7 mouse cellular contexts compared by ENCODE assay signal in the genomic region with DNA sequence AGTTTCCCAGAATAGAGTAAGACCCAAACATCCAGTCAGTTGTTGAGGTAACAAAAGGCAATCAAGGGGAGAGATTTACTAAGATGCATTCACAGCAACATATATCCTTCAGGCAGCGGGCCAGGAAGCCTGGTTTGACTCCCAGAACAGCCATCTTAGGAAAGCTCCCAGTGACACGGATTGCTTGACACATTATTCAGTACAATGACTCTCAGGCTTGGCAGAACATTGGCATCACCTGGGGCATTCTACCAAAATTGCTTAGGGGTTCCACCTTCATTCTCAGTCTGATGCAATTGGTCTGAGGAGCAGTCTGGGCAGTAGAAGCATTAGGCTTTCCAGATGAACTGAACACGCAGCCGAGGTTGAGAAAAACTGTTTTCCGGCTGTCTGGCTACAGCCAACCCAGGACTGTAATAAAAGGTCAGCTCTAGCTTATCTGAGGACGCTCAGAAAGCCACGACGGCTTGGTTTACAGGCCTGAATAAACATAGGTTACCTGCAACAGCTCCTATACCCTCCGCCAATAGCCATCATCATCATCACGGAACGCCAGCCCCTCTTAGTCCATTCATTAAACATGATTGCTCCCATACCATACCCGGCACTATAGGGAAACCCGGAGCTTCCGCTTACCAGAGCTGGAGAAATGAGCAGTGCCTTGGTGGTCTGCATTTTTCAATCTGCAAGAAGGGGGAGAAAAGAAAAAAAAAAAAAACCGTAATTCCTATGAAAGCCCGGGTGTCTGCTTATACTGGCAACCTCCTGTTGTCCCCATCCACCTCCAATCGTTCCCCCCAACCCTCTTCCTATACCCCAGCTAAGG. TPM values are rescaled to one million over a fixed set of nuclear protein-coding genes. Genes with fewer than 3 reads are reported as not detected.
DNase-seq lines count a peak whose midpoint lies in the region; ATAC-seq and TF ChIP-seq lines count a peak whose summit lies in the region.

No protein-coding gene starts in this region.

- H3K4me2 ChIP-seq in heart, postnatal 0 days (ENCODE audit: low read depth, low read length) = peak overlapping the region; percentile 78

- DNase-seq in spleen, postnatal 10 days (ENCODE audit: low spot score in 2 of 2) = peak; percentile 21 to 22
- DNase-seq in spleen, postnatal 14 days (ENCODE audit: low spot score in 2 of 2) = no peak
- DNase-seq in cerebellum, postnatal 14 days = peak; percentile 61 to 74
- no peak for DNase-seq in heart, postnatal 0 days (ENCODE audit: low spot score)
- DNase-seq in liver = peak; percentile 10
- no peak for DNase-seq in urinary bladder, postnatal 4 days (ENCODE audit: low spot score in 2 of 2)

- WGBS in heart, postnatal 0 days = 5% methylated on average over 17 of the region's 17 CpGs
- 5% methylated on average over 17 of the region's 17 CpGs for WGBS in small intestine, adult 2 months

- no peaks in the 10 kb centered on the region for H3K9me3 ChIP-seq in heart, postnatal 0 days (replicated peaks; ENCODE audit: control insufficient read depth, low read length)

- H3K9ac ChIP-seq in heart, postnatal 0 days (replicated peaks; ENCODE audit: low read depth, low read length) = peak overlapping the region; percentile 89

- H3K4me1 ChIP-seq in heart, postnatal 0 days (ENCODE audit: control insufficient read depth, insufficient read depth) = 0 out of 2 replicates have a peak, but pooled peaks cover 5% of the 10 kb centered on the region
- H3K4me1 ChIP-seq in small intestine, adult 2 months (ENCODE audit: control insufficient read depth, insufficient read depth, insufficient read length, low read length) = no peaks in the 10 kb centered on the region

- TF ChIP-seq POLR2A in small intestine, adult 2 months (IDR thresholded peaks at IDR 0.05; ENCODE audit: low read depth, low read length) = no peak

- peaks cover 22% of the 10 kb centered on the region for H3K36me3 ChIP-seq in heart, postnatal 0 days (replicated peaks; ENCODE audit: control insufficient read depth, insufficient read depth, low read length)
- peaks cover 16% of the 10 kb centered on the region for H3K36me3 ChIP-seq in small intestine, adult 2 months (ENCODE audit: control insufficient read depth, insufficient read depth, low read length)

- H3K4me3 ChIP-seq in heart, postnatal 0 days (ENCODE audit: low read depth, low read length) = peak overlapping the region; percentile 71
- H3K4me3 ChIP-seq in small intestine, adult 2 months (ENCODE audit: low read depth, low read length) = peak overlapping the region; percentile 78

- no peaks in the 10 kb centered on the region for H3K27me3 ChIP-seq in heart, postnatal 0 days (ENCODE audit: control insufficient read depth, insufficient read depth, low read length)
- no peaks in the 10 kb centered on the region for H3K27me3 ChIP-seq in small intestine, adult 2 months (ENCODE audit: control insufficient read depth, insufficient read depth, low read length)

- no peak for TF ChIP-seq CTCF in heart, postnatal 0 days (IDR thresholded peaks at IDR 0.05; ENCODE audit: low read depth)
- TF ChIP-seq CTCF in small intestine, adult 2 months (IDR thresholded peaks at IDR 0.05; ENCODE audit: extremely low read depth, insufficient read length, insufficient replicate concordance, low read depth, low read length) = no peak

- H3K27ac ChIP-seq in heart, postnatal 0 days (ENCODE audit: low read depth) = peak overlapping the region; percentile 95
- peak overlapping the region; percentile 58 for H3K27ac ChIP-seq in small intestine, adult 2 months (ENCODE audit: insufficient read depth, low read depth, low read length)

- ATAC-seq in heart, postnatal 0 days (ENCODE audit: insufficient read depth, low read depth) = no peak

- TF ChIP-seq EP300 in heart, postnatal 0 days (IDR thresholded peaks at IDR 0.05; ENCODE audit: low read depth) = no peak

RNA-seq across cellular contexts. Expression of a gene that starts 0.9 kb away (rescaled TPM):
- total RNA-seq in heart, postnatal 0 days (2014; rRNA removed; ENCODE audit: low replicate concordance) = 4,197 and 4,922 TPM in 2 replicates
- 4,840 and 4,941 TPM in 2 replicates for polyA plus RNA-seq in heart, postnatal 0 days (2015; fragmentation: Nextera tagmentation; extraction: Ambion mirVana)
- 732 and 1,031 TPM in 2 replicates for polyA plus RNA-seq in small intestine, adult 2 months (2012; rRNA removed)

RNA-seq across cellular contexts. Expression of a gene that starts 9.4 kb away (rescaled TPM):
- 42.4 and 44.4 TPM in 2 replicates for total RNA-seq in heart, postnatal 0 days (2014; rRNA removed; ENCODE audit: low replicate concordance)
- polyA plus RNA-seq in heart, postnatal 0 days (2015; fragmentation: Nextera tagmentation; extraction: Ambion mirVana) = 19.3 and 20.0 TPM in 2 replicates
- 12.1 and 23.0 TPM in 2 replicates for polyA plus RNA-seq in small intestine, adult 2 months (2012; rRNA removed)

RNA-seq across cellular contexts. Expression of a gene that starts 37.2 kb away (rescaled TPM):
- total RNA-seq in heart, postnatal 0 days (2014; rRNA removed; ENCODE audit: low replicate concordance) = not detected in 2 replicates
- polyA plus RNA-seq in heart, postnatal 0 days (2015; fragmentation: Nextera tagmentation; extraction: Ambion mirVana) = not detected in 2 replicates
- polyA plus RNA-seq in small intestine, adult 2 months (2012; rRNA removed) = not detected in 2 replicates

RNA-seq across cellular contexts. Expression of a gene that starts 39.9 kb away (rescaled TPM):
- total RNA-seq in heart, postnatal 0 days (2014; rRNA removed; ENCODE audit: low replicate concordance) = 24.0 and 25.2 TPM in 2 replicates
- polyA plus RNA-seq in heart, postnatal 0 days (2015; fragmentation: Nextera tagmentation; extraction: Ambion mirVana) = 59.4 and 63.0 TPM in 2 replicates
- polyA plus RNA-seq in small intestine, adult 2 months (2012; rRNA removed) = 14.7 and 30.8 TPM in 2 replicates

RNA-seq across cellular contexts. Expression of a gene that starts 50.2 kb away (rescaled TPM):
- total RNA-seq in heart, postnatal 0 days (2014; rRNA removed; ENCODE audit: low replicate concordance) = not detected in 2 replicates
- polyA plus RNA-seq in heart, postnatal 0 days (2015; fragmentation: Nextera tagmentation; extraction: Ambion mirVana) = not detected in 2 replicates
- 25.4 and 44.6 TPM in 2 replicates for polyA plus RNA-seq in small intestine, adult 2 months (2012; rRNA removed)

Comparison
In these comparisons a context has a peak if more than half of its experiments do, and no peak if none do; other contexts are left out.
1. DNase-seq: peak in spleen, postnatal 10 days (2 of 2), cerebellum, postnatal 14 days (2 of 2) and liver (single experiment); none in spleen, postnatal 14 days (0 of 2), heart, postnatal 0 days (single experiment) and urinary bladder, postnatal 4 days (0 of 2).